Mouse (Mus musculus): ENCODE measurements around the gene Itpk1.

Itpk1 gene

GRCm38 (mm10) chr12:102557372-102557771 lies 147.4 kb downstream of the Itpk1 start:
- DNase-seq (ENCODE audit: low read depth in 1 of 2, low spot score in 2 of 2), result no peak

GRCm38 (mm10) chr12:102555850-102556249 lies 148.9 kb downstream of the Itpk1 start:
- no peak for DNase-seq (ENCODE audit: low read depth in 1 of 2, low spot score in 2 of 2)

- no peak for DNase-seq (ENCODE audit: low read depth in 1 of 2, low spot score in 2 of 2)
Observed at GRCm38 (mm10) chr12:102554721-102555516, 149.8 kb downstream of the Itpk1 start, which contains the start of gene Chga. Gene Chga, plus strand, starts transcription at chr12:102554969.

- DNase-seq (ENCODE audit: low read depth in 1 of 2, low spot score in 2 of 2), result no peak
Observed at GRCm38 (mm10) chr12:102553705-102554275, 150.9 kb downstream of the Itpk1 start.

GRCm38 (mm10) chr12:102552001-102552400 lies 152.7 kb downstream of the Itpk1 start:
- DNase-seq (ENCODE audit: low read depth in 1 of 2, low spot score in 2 of 2), result no peak

- DNase-seq (ENCODE audit: low read depth in 1 of 2, low spot score in 2 of 2), result no peak
Observed at GRCm38 (mm10) chr12:102551186-102551585, 153.5 kb downstream of the Itpk1 start.

GRCm38 (mm10) chr12:102550529-102550928 lies 154.2 kb downstream of the Itpk1 start:
- DNase-seq (ENCODE audit: low read depth in 1 of 2, low spot score in 2 of 2), result no peak

- no peak for DNase-seq (ENCODE audit: low read depth in 1 of 2, low spot score in 2 of 2)
Observed at GRCm38 (mm10) chr12:102545122-102545521, 159.6 kb downstream of the Itpk1 start.

- no peak for DNase-seq (ENCODE audit: low read depth in 1 of 2, low spot score in 2 of 2)
Observed at GRCm38 (mm10) chr12:102541168-102541567, 163.6 kb downstream of the Itpk1 start.

GRCm38 (mm10) chr12:102540278-102540677 lies 164.5 kb downstream of the Itpk1 start:
- DNase-seq (ENCODE audit: low read depth in 1 of 2, low spot score in 2 of 2), result no peak

GRCm38 (mm10) chr12:102535796-102536195 lies 168.9 kb downstream of the Itpk1 start:
- DNase-seq (ENCODE audit: low read depth in 1 of 2, low spot score in 2 of 2), result no peak

GRCm38 (mm10) chr12:102527989-102528388 lies 176.7 kb downstream of the Itpk1 start:
- DNase-seq (ENCODE audit: low read depth in 1 of 2, low spot score in 2 of 2), result no peak

GRCm38 (mm10) chr12:102524760-102525159 lies 180.0 kb downstream of the Itpk1 start:
- no peak for DNase-seq (ENCODE audit: low read depth in 1 of 2, low spot score in 2 of 2)

- DNase-seq (ENCODE audit: low read depth in 1 of 2, low spot score in 2 of 2), result no peak
Observed at GRCm38 (mm10) chr12:102524216-102524615, 180.5 kb downstream of the Itpk1 start.

GRCm38 (mm10) chr12:102521777-102522319 lies 182.9 kb downstream of the Itpk1 start:
- no peak for DNase-seq (ENCODE audit: low read depth in 1 of 2, low spot score in 2 of 2)

- DNase-seq (ENCODE audit: low read depth in 1 of 2, low spot score in 2 of 2), result no peak
Observed at GRCm38 (mm10) chr12:102519929-102520720, 184.6 kb downstream of the Itpk1 start.
